Mouse (Mus musculus) liver, embryonic 16.5 days (tissue): ENCODE results near the gene Ypel5. TPM values are rescaled to one million over a fixed set of nuclear protein-coding genes. Genes with fewer than 3 reads are reported as not detected.

Experiments
- ATAC-seq: fragments of 200-750 bp; cut with Nextera tagmentation; 2 replicates; pipeline ENCODE4 v1.8.0; 2017; ENCODE audit warnings: low read depth, mild to moderate bottlenecking, moderate number of reproducible peaks, moderate library complexity
- H3K27ac ChIP-seq: fragments of 300-500 bp; sonication (generic); 2 replicates; pipeline ENCODE4 v1.5.1; 2014; ENCODE audit warnings: mild to moderate bottlenecking, low read length
- H3K27me3 ChIP-seq: fragments of 300-500 bp; sonication (generic); 2 replicates; pipeline ENCODE4 v1.6.1; 2014; ENCODE audit warnings: low read depth, low read length, mixed read lengths; ENCODE audit not compliant: control insufficient read depth, insufficient read depth
- H3K36me3 ChIP-seq: fragments of 300-500 bp; sonication (generic); 2 replicates; pipeline ENCODE4 v1.6.1; 2014; ENCODE audit warnings: mild to moderate bottlenecking; ENCODE audit not compliant: control insufficient read depth, insufficient read depth
- H3K4me1 ChIP-seq: fragments of 300-500 bp; sonication (generic); 2 replicates; pipeline ENCODE4 v1.6.1; 2014; ENCODE audit warnings: low read depth, low read length, mixed read lengths; ENCODE audit not compliant: control insufficient read depth
- H3K4me2 ChIP-seq: fragments of 300-500 bp; sonication (generic); 2 replicates; pipeline ENCODE4 v1.6.1; 2014; ENCODE audit warnings: low read depth, low read length, mixed read lengths
- H3K4me3 ChIP-seq: fragments of 300-500 bp; sonication (generic); 2 replicates; pipeline ENCODE4 v1.5.1; 2014; ENCODE audit warnings: low read depth, mild to moderate bottlenecking, low read length
- H3K9ac ChIP-seq: fragments of 300-500 bp; sonication (generic); 2 replicates; pipeline ENCODE4 v1.6.1; 2014; ENCODE audit warnings: low read depth, low read length
- H3K9me3 ChIP-seq: fragments of 300-500 bp; sonication (generic); replicated peaks from 2 replicates; pipeline ENCODE4 v1.6.1; 2016; ENCODE audit warnings: low read length; ENCODE audit not compliant: control insufficient read depth
- WGBS: fragments of 180-500 bp; shearing (Covaris S2); extraction: QIAGEN DNeasy Blood & Tissue Kit; methylation state at CpG from one replicate; pipeline ENCODE4 v1.1.7; 2014; ENCODE audit not compliant: insufficient replicate concordance; 5-methylcytosine and 5-hydroxymethylcytosine counted together
- polyA plus RNA-seq: library from polyadenylated mRNA; unstranded; fragments of >200 nt; fragmentation: Nextera tagmentation; extraction: Ambion mirVana; gene quantifications from 2 replicates; pipeline ENCODE4 v1.2.1, GENCODE M21; 2015

Gene Ypel5
- polyA plus RNA-seq, 1 experiment from 2014 or later, result 88.3 TPM

DNA sequence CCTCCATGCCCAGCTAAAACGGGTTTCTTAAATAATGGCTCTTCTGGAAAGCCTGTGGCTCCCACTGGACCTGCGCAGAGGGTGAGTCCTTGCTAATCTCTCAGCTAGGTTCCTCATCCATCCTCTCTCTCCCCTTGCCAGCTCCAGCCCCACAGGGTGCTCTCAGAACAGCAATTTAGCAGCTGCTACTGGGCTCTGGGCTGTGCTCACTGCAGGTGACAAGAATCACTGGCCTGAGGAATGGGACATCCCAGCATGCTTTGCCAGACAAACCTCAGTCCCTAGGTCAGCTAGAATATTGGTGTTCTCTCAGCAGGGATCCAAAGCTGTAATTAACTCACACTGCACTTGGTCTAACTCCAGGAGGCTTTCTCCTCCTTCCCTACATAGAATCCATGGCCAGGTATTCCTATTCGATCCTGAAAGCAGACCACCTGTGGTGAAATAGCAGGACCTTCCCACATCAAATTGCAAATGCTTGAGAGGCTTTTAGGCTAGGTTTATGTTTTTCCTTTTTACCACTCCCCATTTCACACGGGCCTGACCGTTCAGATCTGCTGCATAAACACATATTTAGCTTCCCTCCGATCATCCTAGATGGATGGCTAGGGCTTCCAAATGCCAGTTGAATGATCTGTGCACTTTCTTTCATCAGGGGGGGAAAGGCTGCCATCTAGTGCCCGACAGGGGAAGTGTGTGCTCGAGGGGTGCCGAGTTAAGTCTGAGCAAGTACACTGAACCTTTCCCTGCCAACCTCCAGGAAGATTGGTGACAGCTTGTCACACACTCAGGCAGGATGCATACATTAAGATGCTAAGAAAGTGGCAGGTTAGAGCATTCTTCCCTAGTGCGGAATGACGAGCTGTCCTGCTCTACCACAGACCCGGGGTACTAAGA is 22.6 kb upstream of the Ypel5 start:
- no peaks in the 10 kb centered on the region for H3K4me1 ChIP-seq
- no peak overlapping the region for H3K9ac ChIP-seq
- no peaks in the 10 kb centered on the region for H3K27me3 ChIP-seq
- no peak overlapping the region for H3K4me2 ChIP-seq
- ATAC-seq, result no peak
- no peaks in the 10 kb centered on the region for H3K36me3 ChIP-seq
- no peak overlapping the region for H3K27ac ChIP-seq
- H3K4me3 ChIP-seq, result no peak overlapping the region
- WGBS, result 14% methylated on average over 12 of the region's 12 CpGs
- H3K9me3 ChIP-seq, result no peaks in the 10 kb centered on the region

DNA sequence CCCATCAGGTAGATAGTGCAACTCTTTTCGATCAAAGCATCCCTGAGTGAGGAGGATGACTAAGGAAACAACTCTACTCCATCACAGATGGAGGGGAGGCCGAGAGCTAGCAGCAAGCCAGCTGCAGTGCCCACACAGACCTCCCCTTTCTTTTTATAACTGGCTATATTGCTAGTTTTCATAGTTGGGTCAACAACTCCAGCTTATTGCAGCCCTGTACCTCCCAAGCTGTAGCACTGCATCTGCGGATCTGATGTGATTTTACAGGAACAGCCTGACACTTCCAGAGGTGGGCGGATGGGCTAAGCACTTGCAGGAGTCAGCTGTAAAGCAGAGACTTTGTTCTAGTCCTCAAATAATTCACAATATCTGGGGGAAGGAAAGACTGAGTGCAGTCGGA is 18.7 kb upstream of the Ypel5 start:
- Histone ChIP-seq H3K4me3 (no peak overlapping the region), H3K9ac (no peak overlapping the region), H3K9me3 (no peaks in the 10 kb centered on the region), H3K4me2 (no peak overlapping the region), H3K4me1 (no peaks in the 10 kb centered on the region), H3K27ac (no peak overlapping the region), H3K36me3 (no peaks in the 10 kb centered on the region), H3K27me3 (no peaks in the 10 kb centered on the region)
- no peak for ATAC-seq
- 68% methylated on average over 5 of the region's 5 CpGs for WGBS

DNA sequence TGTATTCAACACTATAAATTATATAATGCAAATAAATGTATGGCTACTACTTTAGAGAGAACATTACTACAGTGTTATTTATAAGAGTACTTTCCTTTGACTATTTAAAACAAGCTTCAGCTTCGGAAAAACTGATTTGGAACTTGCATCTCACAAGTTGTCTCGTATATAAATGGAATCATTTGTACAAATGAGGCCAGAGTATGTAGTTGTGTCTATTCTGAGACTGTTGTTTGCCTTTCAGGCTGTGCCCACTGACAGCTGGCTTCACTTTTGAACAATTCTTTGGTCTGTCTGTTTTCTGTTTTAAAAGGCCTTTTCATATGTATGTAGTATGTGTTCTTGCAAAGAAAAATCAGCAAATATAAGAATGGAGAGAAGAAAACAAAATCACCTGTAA is 16.5 kb upstream of the Ypel5 start:
- no peak overlapping the region for H3K4me2 ChIP-seq
- no peak overlapping the region for H3K27ac ChIP-seq
- no peaks in the 10 kb centered on the region for H3K4me1 ChIP-seq
- H3K9me3 ChIP-seq, result no peaks in the 10 kb centered on the region
- no peaks in the 10 kb centered on the region for H3K36me3 ChIP-seq
- no peak for ATAC-seq
- no peak overlapping the region for H3K4me3 ChIP-seq
- H3K9ac ChIP-seq, result no peak overlapping the region
- no peaks in the 10 kb centered on the region for H3K27me3 ChIP-seq
- 56% methylated on average over 2 of the region's 2 CpGs for WGBS

DNA sequence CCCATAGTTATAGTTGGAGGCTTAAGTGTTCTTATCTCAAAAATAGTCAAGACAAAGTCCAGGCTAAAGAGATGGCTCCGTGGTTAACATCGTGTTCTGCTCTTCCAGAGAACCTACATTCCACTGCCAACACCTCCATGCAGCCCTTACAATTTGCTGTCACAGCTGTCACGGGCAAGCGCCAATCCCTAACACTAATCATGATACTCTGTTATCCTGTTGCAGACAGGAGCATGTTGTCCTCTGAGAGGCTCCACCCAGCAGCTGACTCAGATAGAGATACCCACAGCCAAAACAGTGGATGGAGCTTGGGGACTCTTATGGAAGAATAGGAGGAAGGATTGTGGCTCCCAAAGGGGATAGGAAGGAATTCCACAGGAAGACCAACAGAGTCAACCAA is 15.8 kb upstream of the Ypel5 start:
- 24% methylated on average over 4 of the region's 4 CpGs for WGBS

DNA sequence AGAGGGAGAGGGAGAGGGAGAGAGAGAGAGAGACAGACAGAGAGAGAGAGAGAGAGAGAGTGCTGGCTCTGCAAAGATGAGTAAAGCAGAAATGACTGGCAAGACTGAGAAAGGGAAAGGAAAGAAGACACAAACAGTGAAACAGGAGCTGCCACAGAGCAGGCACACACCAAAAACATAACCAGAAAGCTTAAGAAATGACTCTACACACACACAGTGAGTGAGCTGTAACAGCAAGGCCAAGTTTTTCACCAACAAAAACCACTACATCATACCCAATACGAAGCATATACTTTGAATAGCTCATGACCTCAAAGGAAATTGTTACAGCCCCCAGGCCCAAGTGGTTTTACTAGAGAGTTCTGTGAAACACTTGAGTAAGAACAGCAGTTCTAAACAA is 14.3 kb upstream of the Ypel5 start:
- no peak overlapping the region for H3K4me3 ChIP-seq
- no peaks in the 10 kb centered on the region for H3K9me3 ChIP-seq
- no peak overlapping the region for H3K4me2 ChIP-seq
- H3K27ac ChIP-seq, result no peak overlapping the region
- ATAC-seq, result no peak
- H3K27me3 ChIP-seq, result no peaks in the 10 kb centered on the region
- WGBS, result 27% methylated on average over 1 of the region's 1 CpGs
- no peak overlapping the region for H3K9ac ChIP-seq
- H3K4me1 ChIP-seq, result no peaks in the 10 kb centered on the region
- H3K36me3 ChIP-seq, result no peaks in the 10 kb centered on the region

More for the DNA sequence above, 15.8 kb upstream of the Ypel5 start:
- Histone ChIP-seq H3K9ac (no peak overlapping the region), H3K9me3 (no peaks in the 10 kb centered on the region), H3K4me3 (no peak overlapping the region), H3K27me3 (no peaks in the 10 kb centered on the region), H3K27ac (no peak overlapping the region), H3K4me1 (no peaks in the 10 kb centered on the region), H3K36me3 (no peaks in the 10 kb centered on the region), H3K4me2 (no peak overlapping the region)
- ATAC-seq, result peak; percentile 27; the same call in 1 of the 2 replicates

DNA sequence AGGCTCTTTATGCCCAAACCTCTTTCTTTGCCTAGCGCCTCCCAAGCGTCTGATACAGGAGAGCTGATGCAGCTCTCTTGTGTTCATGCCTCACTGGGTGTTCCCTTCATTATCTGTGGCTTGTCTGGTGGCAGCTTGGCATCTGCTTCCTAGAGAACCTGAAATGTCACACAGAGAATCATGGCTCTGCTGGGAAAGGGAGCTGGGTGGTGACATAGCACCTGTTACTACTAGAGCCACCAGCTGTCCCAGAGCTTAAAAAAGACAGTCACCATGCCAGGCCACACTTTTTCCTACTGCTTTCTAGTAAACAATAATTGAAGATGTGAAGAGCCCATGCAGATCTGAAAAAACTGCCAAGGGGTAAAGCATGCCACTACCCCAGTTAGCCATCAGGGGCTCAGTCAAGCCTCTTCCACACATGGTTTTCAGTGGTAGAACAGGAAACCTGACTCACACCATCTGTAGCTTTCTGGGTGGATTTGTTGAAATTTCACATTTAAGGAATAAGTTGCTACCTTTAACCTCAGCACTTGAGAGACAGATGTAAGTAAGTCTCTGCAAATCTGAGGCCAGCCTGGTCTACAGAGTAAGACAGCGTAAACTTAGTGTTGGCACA is 9.2 kb upstream of the Ypel5 start:
- Histone ChIP-seq H3K9me3 (no peaks in the 10 kb centered on the region), H3K4me2 (no peak overlapping the region), H3K4me3 (no peak overlapping the region), H3K4me1 (no peaks in the 10 kb centered on the region), H3K27ac (no peak overlapping the region), H3K27me3 (no peaks in the 10 kb centered on the region), H3K9ac (no peak overlapping the region), H3K36me3 (no peaks in the 10 kb centered on the region)
- no peak for ATAC-seq
- 73% methylated on average over 3 of the region's 3 CpGs for WGBS

DNA sequence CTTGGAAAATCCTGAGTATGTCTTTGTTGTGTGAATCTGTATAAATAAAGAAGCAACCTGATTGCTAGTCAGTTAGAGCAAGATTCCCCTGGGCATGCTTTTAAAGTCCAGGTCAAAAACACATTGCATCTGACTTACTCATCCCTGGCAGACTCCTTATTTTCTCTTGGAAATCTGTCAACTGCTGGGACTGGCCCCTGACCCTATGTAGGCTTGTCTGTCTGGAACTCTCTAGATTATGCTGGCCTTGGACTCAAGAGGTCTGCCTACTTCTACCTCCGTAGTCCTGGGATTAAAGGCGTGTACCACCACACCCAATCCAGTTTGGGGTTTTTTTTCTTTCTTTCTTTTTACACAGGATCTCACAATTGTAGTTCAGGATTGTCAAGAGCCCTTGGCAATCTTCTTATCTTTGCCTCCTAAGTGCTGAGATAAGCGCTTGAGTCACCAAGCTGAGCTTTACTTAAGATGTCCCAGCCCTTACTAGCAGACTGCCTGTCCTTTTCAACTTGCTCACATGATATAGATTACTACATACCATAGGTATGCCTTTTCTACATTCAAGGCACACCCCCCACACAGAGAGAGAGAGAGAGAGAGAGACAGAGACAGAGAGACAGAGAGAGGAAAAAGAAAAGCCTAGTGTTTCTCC is 8.1 kb upstream of the Ypel5 start:
- 43% methylated on average over 3 of the region's 3 CpGs for WGBS
- no peak for ATAC-seq
- no peaks in the 10 kb centered on the region for H3K9me3 ChIP-seq

DNA sequence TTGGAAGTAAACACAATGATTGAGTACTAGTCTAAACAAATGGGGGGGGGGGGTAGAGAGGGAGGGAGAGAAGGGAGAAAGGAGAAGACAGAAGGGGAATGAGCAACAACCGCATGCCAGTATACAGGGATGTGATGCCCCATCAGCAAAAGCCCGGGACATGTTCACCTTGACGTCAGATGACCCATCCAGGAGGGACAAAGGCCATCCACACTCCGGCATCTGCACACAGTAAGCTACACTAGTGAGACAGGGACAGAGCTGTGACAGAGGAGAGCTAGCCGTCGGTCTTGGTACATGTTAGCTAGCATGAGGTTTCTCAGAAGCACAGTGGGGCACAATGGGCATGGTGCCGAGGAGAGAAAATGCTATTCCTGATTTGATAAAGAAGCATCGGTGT is 7.6 kb upstream of the Ypel5 start:
- Histone ChIP-seq H3K27ac (no peak overlapping the region), H3K4me1 (no peaks in the 10 kb centered on the region), H3K9ac (no peak overlapping the region), H3K9me3 (no peaks in the 10 kb centered on the region), H3K27me3 (no peaks in the 10 kb centered on the region), H3K4me3 (no peak overlapping the region), H3K36me3 (no peaks in the 10 kb centered on the region), H3K4me2 (no peak overlapping the region)
- 63% methylated on average over 8 of the region's 8 CpGs for WGBS
- ATAC-seq, result no peak

More for the DNA sequence above, 8.1 kb upstream of the Ypel5 start:
- H3K4me3 ChIP-seq, result no peak overlapping the region
- H3K27ac ChIP-seq, result no peak overlapping the region
- H3K27me3 ChIP-seq, result no peaks in the 10 kb centered on the region
- H3K4me1 ChIP-seq, result no peaks in the 10 kb centered on the region
- H3K36me3 ChIP-seq, result no peaks in the 10 kb centered on the region
- H3K9ac ChIP-seq, result no peak overlapping the region
- no peak overlapping the region for H3K4me2 ChIP-seq
